Mouse (Mus musculus): ENCODE measurements around the gene Icam5.

GRCm38 (mm10) chr9:21001651-21002200 is 30.1 kb upstream of the Icam5 start:
- no peak for TF ChIP-seq CTCF (IDR thresholded peaks at IDR 0.05; ENCODE audit: low read depth, low read length)
- no peak for TF ChIP-seq POLR2A (IDR thresholded peaks at IDR 0.05; ENCODE audit: borderline replicate concordance, low read depth, low read length)

All from bone marrow macrophage, adult 2 months (primary cell).